Mouse (Mus musculus) liver, embryonic 16.5 days (tissue): ENCODE results near the gene Cyb5r4. TPM values are rescaled to one million over a fixed set of nuclear protein-coding genes. Genes with fewer than 3 reads are reported as not detected.
"Not testable (repeated sequence)": the region's sequence is repeated elsewhere in the genome, so short reads cannot be mapped to it uniquely, and the experiment has no call there.

Source experiments
- ATAC-seq: fragments of 200-750 bp; cut with Nextera tagmentation; 2 replicates; pipeline ENCODE4 v1.8.0; 2017; ENCODE audit warnings: low read depth, mild to moderate bottlenecking, moderate number of reproducible peaks, moderate library complexity
- H3K27ac ChIP-seq: fragments of 300-500 bp; sonication (generic); 2 replicates; pipeline ENCODE4 v1.5.1; 2014; ENCODE audit warnings: mild to moderate bottlenecking, low read length
- H3K27me3 ChIP-seq: fragments of 300-500 bp; sonication (generic); 2 replicates; pipeline ENCODE4 v1.6.1; 2014; ENCODE audit warnings: low read depth, low read length, mixed read lengths; ENCODE audit not compliant: control insufficient read depth, insufficient read depth
- H3K36me3 ChIP-seq: fragments of 300-500 bp; sonication (generic); 2 replicates; pipeline ENCODE4 v1.6.1; 2014; ENCODE audit warnings: mild to moderate bottlenecking; ENCODE audit not compliant: control insufficient read depth, insufficient read depth
- H3K4me1 ChIP-seq: fragments of 300-500 bp; sonication (generic); 2 replicates; pipeline ENCODE4 v1.6.1; 2014; ENCODE audit warnings: low read depth, low read length, mixed read lengths; ENCODE audit not compliant: control insufficient read depth
- H3K4me2 ChIP-seq: fragments of 300-500 bp; sonication (generic); 2 replicates; pipeline ENCODE4 v1.6.1; 2014; ENCODE audit warnings: low read depth, low read length, mixed read lengths
- H3K4me3 ChIP-seq: fragments of 300-500 bp; sonication (generic); 2 replicates; pipeline ENCODE4 v1.5.1; 2014; ENCODE audit warnings: low read depth, mild to moderate bottlenecking, low read length
- H3K9ac ChIP-seq: fragments of 300-500 bp; sonication (generic); 2 replicates; pipeline ENCODE4 v1.6.1; 2014; ENCODE audit warnings: low read depth, low read length
- H3K9me3 ChIP-seq: fragments of 300-500 bp; sonication (generic); replicated peaks from 2 replicates; pipeline ENCODE4 v1.6.1; 2016; ENCODE audit warnings: low read length; ENCODE audit not compliant: control insufficient read depth
- whole genome bisulfite sequencing: fragments of 180-500 bp; shearing (Covaris S2); extraction: QIAGEN DNeasy Blood & Tissue Kit; methylation state at CpG from one replicate; pipeline ENCODE4 v1.1.7; 2014; ENCODE audit not compliant: insufficient replicate concordance; 5-methylcytosine and 5-hydroxymethylcytosine counted together
- polyA plus RNA-seq: library from polyadenylated mRNA; unstranded; fragments of >200 nt; fragmentation: Nextera tagmentation; extraction: Ambion mirVana; gene quantifications from 2 replicates; pipeline ENCODE4 v1.2.1, GENCODE M21; 2015

Gene Cyb5r4
- 30.8 and 32.3 TPM in 2 replicates for polyA plus RNA-seq

- peak within 1 kb of the TSS; percentile 81 for H3K9ac ChIP-seq
- WGBS, result under 1% methylated on average over 52 of the region's 52 CpGs
- ATAC-seq, result peak; percentile 98
Observed at GRCm38 (mm10) chr9:87021778-87022523, at the start of gene Cyb5r4. Gene Cyb5r4, plus strand, starts transcription at chr9:87022014.

DNA sequence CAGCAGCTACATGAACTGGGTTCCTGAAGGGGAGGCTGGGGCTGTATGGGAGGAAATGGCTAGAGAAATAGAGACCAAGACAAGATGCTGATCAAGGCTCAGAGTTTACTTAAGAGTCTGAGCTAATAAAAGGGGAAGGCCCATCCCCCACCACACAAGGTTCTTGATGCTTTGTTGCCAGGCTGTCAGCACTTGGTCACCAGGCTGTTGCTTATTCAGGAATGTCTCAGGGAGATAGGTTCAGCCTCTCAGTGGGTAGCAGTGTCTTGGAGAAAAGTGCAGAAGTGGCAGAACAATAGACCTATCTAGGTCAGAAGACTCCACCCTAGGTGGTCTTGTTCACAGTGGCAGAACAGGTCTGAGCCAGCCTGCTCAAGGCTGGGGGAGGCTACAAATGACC is 49.3 kb upstream of the Cyb5r4 start:
- not testable (repeated sequence) for H3K9me3 ChIP-seq, H3K4me3 ChIP-seq, ATAC-seq, H3K27ac ChIP-seq, H3K36me3 ChIP-seq, H3K4me2 ChIP-seq, H3K4me1 ChIP-seq, H3K9ac ChIP-seq, H3K27me3 ChIP-seq

More at GRCm38 (mm10) chr9:87021778-87022523, at the start of gene Cyb5r4:
- peak within 1 kb of the TSS; percentile 84 for H3K4me3 ChIP-seq
- H3K27me3 ChIP-seq, result peaks cover 6% of the 10 kb centered on the region
- peaks cover 6% of the 10 kb centered on the region for H3K4me1 ChIP-seq
- no peaks in the 10 kb centered on the region for H3K9me3 ChIP-seq
- no peaks in the 10 kb centered on the region for H3K36me3 ChIP-seq
- H3K4me2 ChIP-seq, result peak within 1 kb of the TSS; percentile 80
- peak within 1 kb of the TSS; percentile 82 for H3K27ac ChIP-seq

- Histone ChIP-seq H3K27me3 (no peaks in the 10 kb centered on the region), H3K4me3 (no peak overlapping the region), H3K9ac (no peak overlapping the region), H3K4me2 (no peak overlapping the region), H3K36me3 (no peaks in the 10 kb centered on the region), H3K9me3 (no peaks in the 10 kb centered on the region), H3K27ac (no peak overlapping the region), H3K4me1 (no peaks in the 10 kb centered on the region)
- 41% methylated on average over 4 of the region's 4 CpGs for WGBS
- no peak for ATAC-seq
Observed at GRCm38 (mm10) chr9:86973562-86973961, 48.3 kb upstream of the Cyb5r4 start.

GRCm38 (mm10) chr9:86976896-86977295 is 44.9 kb upstream of the Cyb5r4 start:
- no peak for ATAC-seq
- no peaks in the 10 kb centered on the region for H3K36me3 ChIP-seq
- H3K27ac ChIP-seq, result no peak overlapping the region
- no peaks in the 10 kb centered on the region for H3K9me3 ChIP-seq
- H3K27me3 ChIP-seq, result no peaks in the 10 kb centered on the region
- no peak overlapping the region for H3K9ac ChIP-seq
- no peak overlapping the region for H3K4me3 ChIP-seq
- no peak overlapping the region for H3K4me2 ChIP-seq
- 61% methylated on average over 4 of the region's 4 CpGs for WGBS
- no peaks in the 10 kb centered on the region for H3K4me1 ChIP-seq

- Histone ChIP-seq H3K27ac (no peak overlapping the region), H3K4me3 (no peak overlapping the region), H3K36me3 (no peaks in the 10 kb centered on the region), H3K4me2 (no peak overlapping the region), H3K9me3 (no peaks in the 10 kb centered on the region), H3K27me3 (no peaks in the 10 kb centered on the region), H3K4me1 (no peaks in the 10 kb centered on the region), H3K9ac (no peak overlapping the region)
- no peak for ATAC-seq
- 44% methylated on average over 7 of the region's 7 CpGs for WGBS
Observed at GRCm38 (mm10) chr9:86978257-86978907, 43.4 kb upstream of the Cyb5r4 start.

DNA sequence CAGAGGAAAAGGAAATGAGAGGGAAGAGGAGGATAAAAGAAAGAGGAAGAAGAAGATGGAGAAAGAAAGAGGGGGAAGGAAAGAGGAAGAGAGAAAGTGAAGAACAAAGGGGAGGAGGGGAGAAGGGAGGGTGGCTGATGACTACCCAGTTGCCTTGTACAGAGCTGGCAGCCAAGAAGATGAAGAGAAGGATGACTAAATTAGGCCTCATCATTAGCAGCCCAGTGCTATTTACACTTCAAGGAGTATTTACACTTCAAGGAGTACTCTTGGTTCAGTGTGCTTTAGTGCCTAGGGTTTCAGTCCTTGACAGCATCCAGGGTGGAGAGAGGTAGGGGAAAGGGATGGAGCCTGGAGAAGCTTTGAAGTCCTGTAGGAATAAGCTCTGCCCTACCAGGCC is 41.8 kb upstream of the Cyb5r4 start:
- no peak overlapping the region for H3K27ac ChIP-seq
- no peaks in the 10 kb centered on the region for H3K4me1 ChIP-seq
- H3K9ac ChIP-seq, result no peak overlapping the region
- ATAC-seq, result no peak
- no peaks in the 10 kb centered on the region for H3K9me3 ChIP-seq
- H3K36me3 ChIP-seq, result no peaks in the 10 kb centered on the region
- no peak overlapping the region for H3K4me2 ChIP-seq
- no peak overlapping the region for H3K4me3 ChIP-seq
- no peaks in the 10 kb centered on the region for H3K27me3 ChIP-seq

DNA sequence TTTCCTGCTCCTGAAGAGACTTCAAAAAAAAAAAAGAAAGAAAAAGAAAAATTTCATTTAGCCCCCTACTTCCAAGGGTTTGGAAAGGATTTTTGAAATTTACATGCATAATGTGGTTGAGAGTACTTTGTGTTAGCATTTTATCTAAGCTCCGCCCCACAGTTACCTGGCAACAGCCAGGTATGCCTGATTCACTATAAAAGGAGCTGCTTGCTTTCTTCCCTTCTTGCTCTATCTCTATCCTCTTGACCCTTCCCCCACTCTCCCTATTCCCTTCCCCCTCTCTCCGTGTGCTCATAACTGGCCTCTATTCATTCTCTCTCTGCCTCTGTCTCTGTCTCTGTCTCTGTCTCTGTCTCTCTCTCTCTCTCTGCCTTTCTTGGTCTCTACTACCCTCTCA is 40.9 kb upstream of the Cyb5r4 start:
- Histone ChIP-seq H3K4me2 (no peak overlapping the region), H3K9ac (no peak overlapping the region), H3K4me3 (no peak overlapping the region), H3K9me3 (no peaks in the 10 kb centered on the region), H3K27me3 (no peaks in the 10 kb centered on the region), H3K4me1 (no peaks in the 10 kb centered on the region), H3K27ac (no peak overlapping the region), H3K36me3 (no peaks in the 10 kb centered on the region)
- no peak for ATAC-seq
- WGBS, result 41% methylated on average over 2 of the region's 2 CpGs

DNA sequence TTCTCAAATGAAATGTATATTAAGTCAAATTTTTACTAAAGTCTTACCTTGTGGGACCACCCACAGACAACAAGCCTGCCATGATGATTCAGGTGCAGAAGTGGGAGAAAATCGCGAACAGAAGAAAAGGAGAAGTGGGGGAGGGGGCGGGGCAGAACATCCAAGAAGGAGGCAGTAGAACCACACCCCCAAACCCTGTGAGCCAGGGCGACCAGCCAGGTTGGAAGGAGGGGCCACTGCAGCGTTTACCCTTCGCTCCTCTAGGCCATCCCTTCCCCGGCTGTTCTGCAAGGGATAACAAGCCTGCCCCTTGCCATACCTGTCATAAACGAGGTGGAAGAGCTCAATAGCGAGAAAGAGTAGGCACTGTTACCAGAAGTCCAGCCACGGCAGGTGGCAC is 40.3 kb upstream of the Cyb5r4 start:
- no peaks in the 10 kb centered on the region for H3K9me3 ChIP-seq
- H3K4me1 ChIP-seq, result no peaks in the 10 kb centered on the region
- no peak for ATAC-seq
- H3K4me3 ChIP-seq, result no peak overlapping the region
- H3K9ac ChIP-seq, result no peak overlapping the region
- no peak overlapping the region for H3K27ac ChIP-seq
- no peak overlapping the region for H3K4me2 ChIP-seq
- no peaks in the 10 kb centered on the region for H3K27me3 ChIP-seq
- 7% methylated on average over 10 of the region's 10 CpGs for WGBS
- H3K36me3 ChIP-seq, result no peaks in the 10 kb centered on the region

DNA sequence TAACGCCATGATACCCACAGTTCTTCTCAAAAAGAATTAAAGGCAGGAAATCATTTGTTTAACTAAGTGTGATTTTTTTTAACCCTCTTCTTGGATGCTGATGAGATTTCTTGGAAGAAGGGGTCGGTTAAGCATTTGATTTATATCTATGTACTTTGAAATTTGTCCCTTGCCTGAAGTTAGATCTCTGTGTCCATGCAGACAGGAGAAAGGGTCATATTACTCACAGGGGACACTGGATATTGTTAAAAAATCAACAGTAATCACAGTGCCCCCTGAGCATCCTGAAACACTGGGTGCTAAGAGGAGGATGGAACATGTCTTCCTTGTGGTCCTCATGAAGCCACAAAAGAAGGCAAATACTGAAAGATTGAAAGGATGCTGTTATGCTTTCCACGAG is 37.2 kb upstream of the Cyb5r4 start:
- Histone ChIP-seq H3K4me2 (no peak overlapping the region), H3K9ac (no peak overlapping the region), H3K27ac (no peak overlapping the region), H3K36me3 (no peaks in the 10 kb centered on the region), H3K4me3 (no peak overlapping the region), H3K27me3 (no peaks in the 10 kb centered on the region), H3K4me1 (no peaks in the 10 kb centered on the region), H3K9me3 (no peaks in the 10 kb centered on the region)
- WGBS, result 34% methylated on average over 3 of the region's 3 CpGs
- ATAC-seq, result no peak
